Mouse (Mus musculus): ENCODE results near the gene Olfr1040. TPM values are rescaled to one million over a fixed set of nuclear protein-coding genes. Genes with fewer than 3 reads are reported as not detected.

Gene Olfr1040
- polyA plus RNA-seq, 1 experiment from 2014 or later: not detected

DNA sequence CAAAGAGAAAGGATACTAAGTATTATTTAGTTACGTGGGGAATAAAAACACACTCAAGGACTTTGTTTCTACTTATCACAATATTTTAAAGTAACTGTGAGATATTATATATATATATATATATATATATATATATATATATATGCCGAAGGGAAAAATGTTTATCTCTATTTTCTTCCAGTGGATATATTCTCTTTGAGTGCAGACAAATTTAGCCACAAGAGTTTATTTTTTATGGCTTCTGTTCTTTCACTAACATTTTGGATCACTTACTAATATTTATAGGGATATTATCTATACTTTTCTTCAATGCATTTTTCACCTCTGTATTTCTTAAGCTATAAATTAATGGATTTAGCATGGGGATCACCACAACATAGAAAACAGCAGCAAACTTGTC is 15.2 kb upstream of the Olfr1040 start, which contains the start of gene Olfr1042:
Gene Olfr1042, minus strand, starts transcription at position 101 of the 400 bp plus-strand sequence.
- H3K9me3 ChIP-seq (ENCODE audit: control insufficient read depth): no peaks in the 10 kb centered on the region
- no peaks in the 10 kb centered on the region for H3K27me3 ChIP-seq (replicated peaks; ENCODE audit: control insufficient read depth, insufficient read depth, low read length)
- no peak within 1 kb of the TSS for H3K9ac ChIP-seq (ENCODE audit: low read depth, low read length)
- no peak within 1 kb of the TSS for H3K27ac ChIP-seq (ENCODE audit: low read depth, low read length)
- TF ChIP-seq CTCF (IDR thresholded peaks at IDR 0.05; ENCODE audit: low read depth): no peak
- ATAC-seq: no peak
- no peaks in the 10 kb centered on the region for H3K4me1 ChIP-seq (replicated peaks; ENCODE audit: control insufficient read depth, insufficient read depth, low read length)
- no peak within 1 kb of the TSS for H3K4me3 ChIP-seq (ENCODE audit: low read depth, low read length)
- WGBS: 81% methylated on average over 2 of the region's 2 CpGs
- no peak within 1 kb of the TSS for H3K4me2 ChIP-seq (replicated peaks; ENCODE audit: low read depth)
- H3K36me3 ChIP-seq (ENCODE audit: control insufficient read depth, insufficient read depth): no peaks in the 10 kb centered on the region

DNA sequence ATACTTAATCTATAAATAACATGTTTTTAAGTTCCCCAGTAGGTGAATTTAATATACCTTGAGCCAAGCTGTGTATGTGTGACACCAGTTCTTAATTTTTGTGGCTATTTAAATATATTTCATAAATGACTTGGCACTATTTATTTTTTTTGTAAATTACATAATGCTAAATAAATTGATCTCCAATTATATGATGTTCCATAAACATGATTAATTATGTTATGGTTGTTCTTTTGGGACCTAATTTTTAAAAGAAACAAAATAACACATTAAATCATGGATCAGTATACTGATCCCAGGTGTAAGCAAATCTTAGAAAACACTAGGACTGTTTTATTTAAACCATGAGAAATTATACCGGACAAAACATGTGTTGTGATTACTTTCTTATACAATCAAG is 10.7 kb downstream of the Olfr1040 start, which contains the start of gene Olfr1039:
Gene Olfr1039, minus strand, starts transcription at position 101 of the 400 bp plus-strand sequence.
- H3K9ac ChIP-seq (ENCODE audit: low read depth, low read length): no peak within 1 kb of the TSS
- no peaks in the 10 kb centered on the region for H3K9me3 ChIP-seq (ENCODE audit: control insufficient read depth)
- H3K4me1 ChIP-seq (replicated peaks; ENCODE audit: control insufficient read depth, insufficient read depth, low read length): no peaks in the 10 kb centered on the region
- WGBS: 94% methylated on average over 1 of the region's 1 CpGs
- H3K4me2 ChIP-seq (replicated peaks; ENCODE audit: low read depth): no peak within 1 kb of the TSS
- no peak for ATAC-seq
- TF ChIP-seq CTCF (IDR thresholded peaks at IDR 0.05; ENCODE audit: low read depth): no peak
- no peaks in the 10 kb centered on the region for H3K27me3 ChIP-seq (replicated peaks; ENCODE audit: control insufficient read depth, insufficient read depth, low read length)
- H3K36me3 ChIP-seq (ENCODE audit: control insufficient read depth, insufficient read depth): no peaks in the 10 kb centered on the region
- H3K27ac ChIP-seq (ENCODE audit: low read depth, low read length): no peak within 1 kb of the TSS
- no peak within 1 kb of the TSS for H3K4me3 ChIP-seq (ENCODE audit: low read depth, low read length)

Other genes with a start within 250 kb of the Olfr1040 start
- gene Olfr1024, start 241.7 kb downstream of the Olfr1040 start, polyA plus RNA-seq (2015; fragmentation: Nextera tagmentation; extraction: Ambion mirVana): not detected in 2 replicates
- gene Olfr1025-ps1, start 231.5 kb downstream of the Olfr1040 start, polyA plus RNA-seq (2015; fragmentation: Nextera tagmentation; extraction: Ambion mirVana): not detected in 2 replicates
- gene Olfr1026, start 225.2 kb downstream of the Olfr1040 start, polyA plus RNA-seq (2015; fragmentation: Nextera tagmentation; extraction: Ambion mirVana): not detected in 2 replicates
- not detected in 2 replicates for gene Olfr1028, start 196.3 kb downstream of the Olfr1040 start, polyA plus RNA-seq (2015; fragmentation: Nextera tagmentation; extraction: Ambion mirVana)
- gene Olfr1029, start 172.8 kb downstream of the Olfr1040 start, polyA plus RNA-seq (2015; fragmentation: Nextera tagmentation; extraction: Ambion mirVana): not detected in 2 replicates
- gene Olfr1030, start 167.5 kb downstream of the Olfr1040 start, polyA plus RNA-seq (2015; fragmentation: Nextera tagmentation; extraction: Ambion mirVana): not detected in 2 replicates
- not detected in 2 replicates for gene Olfr1031, start 156.4 kb downstream of the Olfr1040 start, polyA plus RNA-seq (2015; fragmentation: Nextera tagmentation; extraction: Ambion mirVana)
- not detected in 2 replicates for gene Olfr1032, start 141.2 kb downstream of the Olfr1040 start, polyA plus RNA-seq (2015; fragmentation: Nextera tagmentation; extraction: Ambion mirVana)
- gene Olfr1033, start 126.1 kb downstream of the Olfr1040 start, polyA plus RNA-seq (2015; fragmentation: Nextera tagmentation; extraction: Ambion mirVana): 1.3 and 1.5 TPM in 2 replicates
- gene Olfr1034, start 100.9 kb downstream of the Olfr1040 start, polyA plus RNA-seq (2015; fragmentation: Nextera tagmentation; extraction: Ambion mirVana): 0.03 TPM in 1 of 2 replicates, not detected in the other
- not detected in 2 replicates for gene Olfr1036, start 72.7 kb downstream of the Olfr1040 start, polyA plus RNA-seq (2015; fragmentation: Nextera tagmentation; extraction: Ambion mirVana)
- gene Olfr1037, start 59.3 kb downstream of the Olfr1040 start, polyA plus RNA-seq (2015; fragmentation: Nextera tagmentation; extraction: Ambion mirVana): not detected in 2 replicates
- gene Olfr1039, start 10.8 kb downstream of the Olfr1040 start, polyA plus RNA-seq (2015; fragmentation: Nextera tagmentation; extraction: Ambion mirVana): not detected in 2 replicates
- not detected in 2 replicates for gene Olfr1042, start 15.1 kb upstream of the Olfr1040 start, polyA plus RNA-seq (2015; fragmentation: Nextera tagmentation; extraction: Ambion mirVana)
- gene Olfr1043, start 20.8 kb upstream of the Olfr1040 start, polyA plus RNA-seq (2015; fragmentation: Nextera tagmentation; extraction: Ambion mirVana): not detected in 2 replicates
- not detected in 2 replicates for gene Olfr1044, start 31.1 kb upstream of the Olfr1040 start, polyA plus RNA-seq (2015; fragmentation: Nextera tagmentation; extraction: Ambion mirVana)
- not detected in 2 replicates for gene Olfr52, start 39.0 kb upstream of the Olfr1040 start, polyA plus RNA-seq (2015; fragmentation: Nextera tagmentation; extraction: Ambion mirVana)
- not detected in 2 replicates for gene Olfr1045, start 56.3 kb upstream of the Olfr1040 start, polyA plus RNA-seq (2015; fragmentation: Nextera tagmentation; extraction: Ambion mirVana)
- gene Olfr1046, start 72.6 kb upstream of the Olfr1040 start, polyA plus RNA-seq (2015; fragmentation: Nextera tagmentation; extraction: Ambion mirVana): not detected in 2 replicates
- gene Olfr1047, start 84.7 kb upstream of the Olfr1040 start, polyA plus RNA-seq (2015; fragmentation: Nextera tagmentation; extraction: Ambion mirVana): not detected in 2 replicates
- gene Olfr1048, start 93.6 kb upstream of the Olfr1040 start, polyA plus RNA-seq (2015; fragmentation: Nextera tagmentation; extraction: Ambion mirVana): not detected in 2 replicates
- not detected in 2 replicates for gene Olfr1049, start 111.6 kb upstream of the Olfr1040 start, polyA plus RNA-seq (2015; fragmentation: Nextera tagmentation; extraction: Ambion mirVana)
- not detected in 2 replicates for gene Olfr1051, start 132.4 kb upstream of the Olfr1040 start, polyA plus RNA-seq (2015; fragmentation: Nextera tagmentation; extraction: Ambion mirVana)
- not detected in 2 replicates for gene Olfr1052, start 145.7 kb upstream of the Olfr1040 start, polyA plus RNA-seq (2015; fragmentation: Nextera tagmentation; extraction: Ambion mirVana)
- gene Olfr1053, start 168.6 kb upstream of the Olfr1040 start, polyA plus RNA-seq (2015; fragmentation: Nextera tagmentation; extraction: Ambion mirVana): not detected in 2 replicates
- not detected in 2 replicates for gene Olfr1054, start 188.7 kb upstream of the Olfr1040 start, polyA plus RNA-seq (2015; fragmentation: Nextera tagmentation; extraction: Ambion mirVana)
- not detected in 2 replicates for gene Olfr1055, start 203.6 kb upstream of the Olfr1040 start, polyA plus RNA-seq (2015; fragmentation: Nextera tagmentation; extraction: Ambion mirVana)
- not detected in 2 replicates for gene Olfr1056, start 215.7 kb upstream of the Olfr1040 start, polyA plus RNA-seq (2015; fragmentation: Nextera tagmentation; extraction: Ambion mirVana)
- gene Olfr1057, start 231.7 kb upstream of the Olfr1040 start, polyA plus RNA-seq (2015; fragmentation: Nextera tagmentation; extraction: Ambion mirVana): not detected in 2 replicates
- not detected in 2 replicates for gene Olfr1058, start 241.8 kb upstream of the Olfr1040 start, polyA plus RNA-seq (2015; fragmentation: Nextera tagmentation; extraction: Ambion mirVana)

Measured in intestine, postnatal 0 days (tissue).